Mouse (Mus musculus) lung, adult 2 months (tissue): ENCODE measurements at regions not wholly inside any gene's neighbourhood (a gene's known extent, or its start where the extent isn't known, plus 50 kb on each side); places are given as distances from the start of the nearest gene placed in this dataset.

Source experiments
- DNase-seq: peaks from one replicate; pipeline ENCODE4 v3.0.0; 2022
- H3K4me1 ChIP-seq: fragments of 200-500 bp; 2 replicates; pipeline ENCODE4 v1.6.1; 2011; ENCODE audit warnings: low read length; ENCODE audit not compliant: control insufficient read depth, insufficient read depth
- H3K4me3 ChIP-seq: fragments of 200-500 bp; replicated peaks from 2 replicates; pipeline ENCODE3; 2011; ENCODE audit warnings: low read depth, mild to moderate bottlenecking, control low read depth, low read length; ENCODE audit errors: extremely low read depth
- CTCF ChIP-seq: fragments of 200-500 bp; IDR thresholded peaks from 2 replicates; pipeline ENCODE4 v1.5.1; 2011; ENCODE audit warnings: mild to moderate bottlenecking, low read length, control low read depth; ENCODE audit not compliant: insufficient read depth
- POLR2A ChIP-seq: fragments of 200-500 bp; IDR thresholded peaks from 2 replicates; pipeline ENCODE4 v1.6.1; 2011; ENCODE audit warnings: low read depth, mild to moderate bottlenecking, control low read depth, low read length, borderline replicate concordance; ENCODE audit errors: extremely low read depth
- WGBS: fragments of 180-500 bp; shearing (Covaris S2); methylation state at CpG from one replicate; pipeline ENCODE4 v1.1.7; 2018; 5-methylcytosine and 5-hydroxymethylcytosine counted together

DNA sequence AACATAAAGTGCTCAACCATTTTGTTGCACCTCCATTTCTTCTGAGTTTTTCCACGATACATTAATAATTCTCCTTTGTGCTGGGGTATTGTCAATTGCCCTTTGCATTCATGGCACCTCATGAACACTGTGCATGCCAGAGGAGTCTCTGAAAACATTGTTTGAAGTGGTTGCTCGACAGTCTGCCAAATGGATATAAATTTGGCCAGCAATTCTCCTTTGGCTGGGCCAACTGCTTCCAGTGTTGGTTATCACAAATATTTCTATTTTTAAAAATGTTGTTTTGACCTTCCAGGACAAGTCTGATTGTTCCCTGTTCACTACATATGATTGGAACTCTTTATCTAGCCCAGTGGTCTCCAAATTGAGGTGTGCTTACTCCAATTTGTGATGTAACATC lies 184.1 kb upstream of the 9630041A04Rik start:
- H3K4me3 ChIP-seq = no peak overlapping the region
- 61% methylated on average over 2 of the region's 2 CpGs for WGBS
- no peak for DNase-seq
- no peaks in the 10 kb centered on the region for H3K4me1 ChIP-seq
- TF ChIP-seq POLR2A (no peak), CTCF (no peak)

DNA sequence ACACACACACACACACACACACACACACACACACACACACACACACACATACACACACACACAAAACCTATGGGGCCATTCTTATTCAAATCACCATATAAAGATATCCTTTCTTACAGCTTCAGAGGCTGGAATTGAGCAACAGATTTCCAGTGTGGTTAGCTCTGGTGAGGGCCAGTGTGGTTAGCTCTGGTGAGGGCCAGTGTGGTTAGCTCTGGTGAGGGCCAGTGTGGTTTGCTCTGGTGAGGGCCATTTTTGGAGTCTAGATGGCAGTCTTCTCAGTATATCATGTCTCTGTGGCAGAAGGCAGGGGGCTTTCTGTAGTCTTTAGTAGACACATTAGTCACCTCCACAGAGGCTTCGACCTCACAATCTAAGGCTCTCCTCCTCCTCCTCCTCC lies 191.5 kb upstream of the 9630041A04Rik start:
- no peaks in the 10 kb centered on the region for H3K4me1 ChIP-seq
- 100% methylated on average over 1 of the region's 1 CpGs for WGBS
- DNase-seq = no peak
- no peak overlapping the region for H3K4me3 ChIP-seq
- TF ChIP-seq CTCF (no peak), POLR2A (no peak)

DNA sequence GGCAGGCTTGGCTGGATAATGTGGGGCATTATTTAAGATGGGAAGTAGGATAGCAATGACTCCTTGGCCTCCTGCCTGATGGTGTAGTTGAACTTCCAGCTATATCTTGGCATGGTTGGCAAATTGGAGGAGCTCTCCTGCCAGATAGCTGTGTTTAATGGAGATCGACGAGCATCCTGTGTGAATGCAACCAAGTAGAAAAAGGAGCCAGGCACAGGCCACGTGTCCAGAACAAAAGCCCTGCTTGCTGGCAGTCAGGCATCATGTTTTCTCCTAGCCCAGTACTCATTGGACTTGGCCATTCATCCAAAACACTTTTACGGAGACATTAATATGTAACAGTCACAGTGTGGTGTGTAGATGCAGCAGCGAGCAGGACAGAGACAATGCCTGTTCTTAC lies 211.8 kb upstream of the 9630041A04Rik start:
- Histone ChIP-seq H3K4me3 (no peak overlapping the region), H3K4me1 (no peaks in the 10 kb centered on the region)
- WGBS = 79% methylated on average over 5 of the region's 5 CpGs
- DNase-seq = no peak
- TF ChIP-seq POLR2A (no peak), CTCF (no peak)

- Histone ChIP-seq H3K4me3 (no peak overlapping the region), H3K4me1 (no peaks in the 10 kb centered on the region)
- no peak for DNase-seq
- WGBS = 12% methylated on average over 3 of the region's 3 CpGs
- TF ChIP-seq CTCF = no peak
- TF ChIP-seq POLR2A = no peak
Observed at GRCm38 (mm10) chr9:101641524-101641923, 220.1 kb upstream of the 9630041A04Rik start.

DNA sequence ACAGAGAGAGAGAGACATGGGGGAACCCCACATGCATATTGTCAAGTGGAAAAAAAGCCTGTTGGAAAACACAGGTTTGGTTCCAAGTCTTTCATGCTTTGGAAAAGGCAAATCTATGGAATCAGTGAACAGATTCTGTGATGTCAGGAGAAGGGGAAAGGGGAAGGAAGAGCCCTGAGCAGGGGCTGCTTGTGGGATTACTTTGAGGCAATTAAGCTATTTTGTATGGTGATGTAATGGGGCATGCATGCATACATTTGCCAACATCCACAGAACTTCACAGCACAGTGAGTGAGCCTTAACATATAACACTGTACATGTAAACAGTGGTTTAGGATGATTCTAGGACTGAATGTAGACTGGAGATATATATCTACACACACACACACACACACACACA lies 221.0 kb upstream of the 9630041A04Rik start:
- H3K4me3 ChIP-seq = no peak overlapping the region
- DNase-seq = no peak
- TF ChIP-seq CTCF (no peak), POLR2A (no peak)
- H3K4me1 ChIP-seq = no peaks in the 10 kb centered on the region

GRCm38 (mm10) chr9:101616261-101616660 lies 245.4 kb upstream of the 9630041A04Rik start:
- no peak for DNase-seq
- TF ChIP-seq POLR2A (no peak), CTCF (no peak)
- Histone ChIP-seq H3K4me1 (no peaks in the 10 kb centered on the region; the same call in 1 of the 2 replicates), H3K4me3 (no peak overlapping the region)
- 78% methylated on average over 2 of the region's 2 CpGs for WGBS

GRCm38 (mm10) chr9:101615176-101615575 lies 246.5 kb upstream of the 9630041A04Rik start:
- DNase-seq = no peak
- WGBS = 70% methylated on average over 3 of the region's 3 CpGs
- H3K4me3 ChIP-seq = no peak overlapping the region
- no peaks in the 10 kb centered on the region; the same call in 1 of the 2 replicates for H3K4me1 ChIP-seq
- TF ChIP-seq POLR2A = no peak
- no peak for TF ChIP-seq CTCF

DNA sequence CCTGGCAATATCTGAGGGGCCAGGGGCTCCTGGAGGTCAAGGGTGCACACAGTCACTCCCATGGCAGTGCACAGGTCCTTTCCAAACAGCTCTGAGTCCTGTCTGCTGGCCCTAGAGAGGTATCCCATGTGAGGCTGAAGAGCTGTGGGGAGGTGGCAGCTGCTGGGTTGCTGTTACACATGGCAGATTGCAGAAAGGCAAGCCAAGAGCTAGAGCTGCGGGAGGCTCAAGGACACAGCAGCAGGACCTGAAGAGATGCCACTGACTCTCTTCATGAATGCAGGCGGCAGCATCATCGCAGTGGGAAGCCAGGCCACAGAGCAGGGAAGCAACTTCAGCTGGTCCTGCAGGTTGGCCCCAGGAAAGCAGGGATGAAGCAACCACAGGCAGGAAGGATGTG lies 247.7 kb upstream of the 9630041A04Rik start:
- TF ChIP-seq POLR2A = no peak
- TF ChIP-seq CTCF = no peak
- H3K4me1 ChIP-seq = no peaks in the 10 kb centered on the region; the same call in 1 of the 2 replicates
- no peak for DNase-seq
- 69% methylated on average over 3 of the region's 3 CpGs for WGBS
- H3K4me3 ChIP-seq = no peak overlapping the region

- WGBS = 80% methylated on average over 2 of the region's 2 CpGs
- DNase-seq = no peak
- TF ChIP-seq POLR2A (no peak), CTCF (no peak)
- Histone ChIP-seq H3K4me3 (no peak overlapping the region), H3K4me1 (no peaks in the 10 kb centered on the region; the same call in 1 of the 2 replicates)
Observed at GRCm38 (mm10) chr9:101613471-101613870, 248.2 kb upstream of the 9630041A04Rik start.

- Histone ChIP-seq H3K4me1 (no peaks in the 10 kb centered on the region; the same call in 1 of the 2 replicates), H3K4me3 (no peak overlapping the region)
- DNase-seq = no peak
- 69% methylated on average over 5 of the region's 5 CpGs for WGBS
- TF ChIP-seq CTCF = no peak
- TF ChIP-seq POLR2A = no peak
Observed at GRCm38 (mm10) chr9:101612971-101613370, 248.7 kb upstream of the 9630041A04Rik start.
